Mouse (Mus musculus) kidney, embryonic 15.5 days (tissue): Measurements from ENCODE around the gene Bcl3. TPM values are rescaled to one million over a fixed set of nuclear protein-coding genes. Genes with fewer than 3 reads are reported as not detected.

ENCODE experiments used
- polyA plus RNA-seq: library from polyadenylated mRNA; unstranded; fragments of >200 nt; fragmentation: Nextera tagmentation; extraction: Ambion mirVana; gene quantifications from 2 replicates; pipeline ENCODE4 v1.2.1, GENCODE M21; 2015

Bcl3 gene
- polyA plus RNA-seq, 1 experiment from 2014 or later: 4.9 TPM

Other genes starting within 250 kb of the Bcl3 start
- gene Zfp296, start 245.5 kb downstream of the Bcl3 start, polyA plus RNA-seq: 0.55 and 0.66 TPM in 2 replicates
- 148 and 161 TPM in 2 replicates for gene Gemin7, start 245.2 kb downstream of the Bcl3 start, polyA plus RNA-seq
- gene Clasrp, start 218.3 kb downstream of the Bcl3 start, polyA plus RNA-seq: 50.6 and 58.6 TPM in 2 replicates
- 8.8 and 10.0 TPM in 2 replicates for gene Relb, start 193.3 kb downstream of the Bcl3 start, polyA plus RNA-seq
- 81.9 and 91.5 TPM in 2 replicates for gene Clptm1, start 157.7 kb downstream of the Bcl3 start, polyA plus RNA-seq
- 8.8 and 13.1 TPM in 2 replicates for gene Apoc2, start 144.8 kb downstream of the Bcl3 start, polyA plus RNA-seq
- gene Gm44805, start 141.3 kb downstream of the Bcl3 start, polyA plus RNA-seq: 2.5 TPM in 1 of 2 replicates, not detected in the other
- gene Apoc4, start 141.3 kb downstream of the Bcl3 start, polyA plus RNA-seq: 2.3 and 6.6 TPM in 2 replicates
- 15.7 and 20.7 TPM in 2 replicates for gene Apoc1, start 130.1 kb downstream of the Bcl3 start, polyA plus RNA-seq
- 259 and 340 TPM in 2 replicates for gene Apoe, start 123.6 kb downstream of the Bcl3 start, polyA plus RNA-seq
- 168 and 177 TPM in 2 replicates for gene Tomm40, start 107.3 kb downstream of the Bcl3 start, polyA plus RNA-seq
- gene Nectin2, start 72.3 kb downstream of the Bcl3 start, polyA plus RNA-seq: 130 and 138 TPM in 2 replicates
- gene Bcam, start 51.8 kb downstream of the Bcl3 start, polyA plus RNA-seq: 244 and 257 TPM in 2 replicates
- gene Cblc, start 26.0 kb downstream of the Bcl3 start, polyA plus RNA-seq: 8.3 and 9.1 TPM in 2 replicates
- 0.16 TPM in 1 of 2 replicates, not detected in the other for gene Gm19345, start 29.2 kb upstream of the Bcl3 start, polyA plus RNA-seq
- gene Ceacam16, start 38.5 kb upstream of the Bcl3 start, polyA plus RNA-seq: not detected in 2 replicates
- gene Ceacam19, start 65.2 kb upstream of the Bcl3 start, polyA plus RNA-seq: 0.09 TPM in 1 of 2 replicates, not detected in the other
- gene Pvr, start 98.4 kb upstream of the Bcl3 start, polyA plus RNA-seq: 13.7 and 13.9 TPM in 2 replicates
- gene Igsf23, start 128.0 kb upstream of the Bcl3 start, polyA plus RNA-seq: 0.18 and 0.45 TPM in 2 replicates
- gene Ceacam20, start 142.6 kb upstream of the Bcl3 start, polyA plus RNA-seq: not detected in 2 replicates
- gene Nlrp9b, start 168.7 kb upstream of the Bcl3 start, polyA plus RNA-seq: not detected in 2 replicates